Mouse (Mus musculus) ES-E14 (cell line): Measurements from ENCODE around the gene Kidins220. TPM values are rescaled to one million over a fixed set of nuclear protein-coding genes. Genes with fewer than 3 reads are reported as not detected.

Source experiments
- DNase-seq: peaks from one replicate; pipeline ENCODE4 v3.0.0-alpha.2; 2013; ENCODE audit warnings: low read depth, low spot score
- H3K27ac ChIP-seq: 2 replicates; pipeline ENCODE4 v1.5.1; 2012; ENCODE audit warnings: low read depth, mild to moderate bottlenecking, low read length, moderate library complexity, mixed read lengths; ENCODE audit not compliant: poor library complexity, insufficient read depth, severe bottlenecking
- H3K36me3 ChIP-seq: 2 replicates; pipeline ENCODE4 v1.6.1; 2012; ENCODE audit warnings: mild to moderate bottlenecking, low read length, moderate library complexity, mixed read lengths; ENCODE audit not compliant: control insufficient read depth, poor library complexity, insufficient read depth, severe bottlenecking
- H3K4me1 ChIP-seq, 2 experiments: fragments of 150-350 bp in 1 of 2; sonication (generic) in 1 of 2; 2 replicates each; pipeline ENCODE4 v1.6.1; 2012; ENCODE audit warnings: low read length in 2 of 2, mild to moderate bottlenecking in 1 of 2, mixed read lengths in 1 of 2; ENCODE audit not compliant: control insufficient read depth in 2 of 2, insufficient read depth in 2 of 2, poor library complexity in 1 of 2
- H3K4me3 ChIP-seq, 2 experiments: fragments of 150-350 bp in 1 of 2; sonication (generic) in 1 of 2; 2 replicates each; pipeline ENCODE4 v1.5.1; 2012; ENCODE audit warnings: low read length in 2 of 2, low read depth in 1 of 2, mild to moderate bottlenecking in 1 of 2, mixed read lengths in 1 of 2; ENCODE audit not compliant: insufficient read depth in 1 of 2, poor library complexity in 1 of 2, severe bottlenecking in 1 of 2
- H3K9ac ChIP-seq: 2 replicates; pipeline ENCODE4 v1.6.1; 2012; ENCODE audit warnings: low read depth, mild to moderate bottlenecking, low read length, mixed read lengths; ENCODE audit not compliant: poor library complexity, insufficient read depth, severe bottlenecking
- H3K9me3 ChIP-seq: fragments of 150-350 bp; sonication (generic); 2 replicates; pipeline ENCODE4 v1.6.1; 2012; ENCODE audit warnings: low read depth, mild to moderate bottlenecking, low read length; ENCODE audit not compliant: control insufficient read depth, insufficient read depth
- CHD2 ChIP-seq: IDR thresholded peaks from 2 replicates; pipeline ENCODE4 v1.6.1; 2014; ENCODE audit warnings: mild to moderate bottlenecking, low read depth, low read length, inconsistent platforms
- HCFC1 ChIP-seq: IDR thresholded peaks from 2 replicates; pipeline ENCODE4 v1.6.1; 2012; ENCODE audit warnings: low read length, inconsistent platforms, borderline replicate concordance; ENCODE audit not compliant: insufficient read depth
- MAFK ChIP-seq: IDR thresholded peaks from 2 replicates; pipeline ENCODE4 v1.6.1; 2014; ENCODE audit warnings: mild to moderate bottlenecking, low read depth, low read length, inconsistent platforms; ENCODE audit not compliant: insufficient read depth
- ZC3H11A ChIP-seq: IDR thresholded peaks from 2 replicates; pipeline ENCODE4 v1.6.1; 2012; ENCODE audit warnings: low read depth, mild to moderate bottlenecking, inconsistent platforms, low read length, borderline replicate concordance
- ZNF384 ChIP-seq: IDR thresholded peaks from 2 replicates; pipeline ENCODE4 v1.6.1; 2012; ENCODE audit warnings: low read depth, low read length, inconsistent platforms
- in situ Hi-C, 2 experiments: fragments of 600-800 bp; cut with MboI; formaldehyde crosslinking; loops; one replicate each; pipeline ENCODE4 v1.15.1; 2025; ENCODE audit warnings: low sequenced_read_pairs in 2 of 2, inconsistent platforms in 1 of 2; ENCODE audit not compliant: unreplicated experiment in 2 of 2
- total RNA-seq: library from RNA; depleted of rRNA; stranded (reverse); fragments of 300-350 nt; gene quantifications from 2 replicates; pipeline ENCODE4 v1.2.3, GENCODE M21; 2012

The Kidins220 gene
- total RNA-seq, 1 experiment: 26.1 TPM

GRCm38 (mm10) chr12:25011733-25012367 is 37.1 kb downstream of the Kidins220 start:
- in situ Hi-C loops: no loop called here
- H3K9me3 ChIP-seq: no peaks in the 10 kb centered on the region
- DNase-seq: no peak
- H3K9ac ChIP-seq: no peak overlapping the region
- H3K27ac ChIP-seq: no peak overlapping the region
- H3K36me3 ChIP-seq: peaks cover 2% of the 10 kb centered on the region; the same call in 1 of the 2 replicates
- H3K4me1 ChIP-seq: no peaks in the 10 kb centered on the region
- TF ChIP-seq ZNF384: no peak
- TF ChIP-seq MAFK: no peak
- TF ChIP-seq ZC3H11A: no peak
- no peak for TF ChIP-seq HCFC1
- TF ChIP-seq CHD2: no peak
- no peak overlapping the region for H3K4me3 ChIP-seq

DNA sequence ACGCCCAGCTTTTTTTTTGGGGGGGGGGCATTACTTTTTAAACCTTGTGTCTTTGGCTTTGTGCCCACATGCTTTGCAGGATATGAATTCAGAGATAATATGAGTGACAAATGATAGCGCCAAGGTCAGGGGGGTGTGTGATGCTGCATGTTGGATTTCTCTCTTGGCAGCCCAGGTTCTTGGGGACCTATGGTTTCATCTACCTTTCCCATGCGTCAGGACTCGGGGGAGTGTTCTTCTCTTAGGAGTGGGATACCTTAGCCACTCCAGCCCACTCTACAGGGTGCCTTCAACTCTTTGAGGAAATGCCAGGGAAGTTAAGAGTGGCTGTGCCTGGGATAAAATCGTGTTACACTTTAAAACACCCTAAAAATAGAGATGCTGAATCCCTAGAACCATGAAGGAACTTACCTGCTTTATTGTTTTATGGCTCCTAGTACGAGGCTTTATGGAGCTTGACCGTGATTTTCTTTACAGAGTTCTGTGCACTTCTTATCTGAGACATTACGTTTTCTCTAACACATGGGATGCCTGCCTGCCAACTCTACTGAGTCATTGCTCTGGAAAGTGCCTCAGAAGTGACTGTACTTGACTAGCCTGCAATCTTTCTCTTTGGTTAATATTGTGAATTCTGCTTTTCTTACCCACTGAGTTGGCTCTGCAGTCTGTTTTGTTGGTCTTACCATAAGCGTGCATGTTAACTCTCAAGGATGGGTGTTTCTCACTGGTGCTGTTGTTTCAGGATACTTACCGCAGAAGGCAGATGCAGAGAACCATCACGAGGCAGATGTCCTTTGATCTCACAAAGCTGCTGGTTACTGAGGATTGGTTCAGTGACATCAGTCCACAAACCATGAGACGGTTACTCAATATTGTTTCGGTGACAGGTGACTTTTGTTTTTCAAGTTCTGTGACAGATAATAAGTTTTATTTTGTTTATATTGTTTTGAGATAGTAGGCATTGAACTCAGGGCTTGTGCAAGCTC is 38.1 kb downstream of the Kidins220 start:
- Histone ChIP-seq H3K9me3 (no peaks in the 10 kb centered on the region), H3K4me1 (no peaks in the 10 kb centered on the region), H3K36me3 (peaks cover 2% of the 10 kb centered on the region; the same call in 1 of the 2 replicates), H3K27ac (no peak overlapping the region), H3K4me3 (no peak overlapping the region), H3K9ac (no peak overlapping the region)
- in situ Hi-C loops: no loop called here
- DNase-seq: no peak
- TF ChIP-seq HCFC1 (no peak), MAFK (no peak), CHD2 (no peak), ZC3H11A (no peak), ZNF384 (no peak)

- TF ChIP-seq ZC3H11A: no peak
- no peak for TF ChIP-seq CHD2
- TF ChIP-seq HCFC1: no peak
- TF ChIP-seq MAFK: no peak
- TF ChIP-seq ZNF384: no peak
- no peak for DNase-seq
- Histone ChIP-seq H3K36me3 (peaks cover 2% of the 10 kb centered on the region; the same call in 1 of the 2 replicates), H3K9ac (no peak overlapping the region), H3K9me3 (no peaks in the 10 kb centered on the region), H3K27ac (no peak overlapping the region), H3K4me1 (no peaks in the 10 kb centered on the region), H3K4me3 (no peak overlapping the region)
- in situ Hi-C loops: no loop called here
Measured at GRCm38 (mm10) chr12:25014307-25014927, 39.7 kb downstream of the Kidins220 start.

DNA sequence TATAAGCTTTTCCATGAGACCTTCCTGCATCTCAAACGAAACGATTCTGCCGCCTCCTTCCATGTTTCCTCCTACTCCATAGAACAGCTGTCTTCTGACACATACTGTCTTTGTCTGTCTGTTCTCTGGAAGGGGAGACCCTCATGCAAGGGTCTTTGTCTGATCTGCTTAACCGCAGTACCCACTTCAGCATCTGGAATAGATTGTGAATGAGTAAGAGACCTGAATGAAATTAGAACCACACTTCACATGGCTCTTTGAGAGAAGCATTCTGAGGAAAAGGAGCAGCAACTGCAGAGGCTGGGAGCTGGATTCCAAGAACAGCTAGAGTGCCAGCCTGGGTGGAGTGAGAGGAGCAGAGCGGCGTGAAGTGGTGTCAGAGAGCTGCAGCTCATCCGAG is 40.2 kb downstream of the Kidins220 start:
- in situ Hi-C loops: no loop called here
- no peaks in the 10 kb centered on the region for H3K9me3 ChIP-seq
- H3K27ac ChIP-seq: no peak overlapping the region
- no peak overlapping the region for H3K4me3 ChIP-seq
- TF ChIP-seq ZNF384 (no peak), MAFK (no peak), CHD2 (no peak), HCFC1 (no peak), ZC3H11A (no peak)
- H3K9ac ChIP-seq: no peak overlapping the region
- H3K36me3 ChIP-seq: peaks cover 1% of the 10 kb centered on the region; the same call in 1 of the 2 replicates
- DNase-seq: no peak
- no peaks in the 10 kb centered on the region for H3K4me1 ChIP-seq
